Mouse (Mus musculus) yolk sac, embryonic 10.5 days (tissue): Measurements from ENCODE around the gene Dlg2.
A peak's percentile ranks its signal among the peaks of the same experiment; 100 is the strongest.
"Not testable (repeated sequence)": the region's sequence is repeated elsewhere in the genome, so short reads cannot be mapped to it uniquely, and the experiment has no call there.

Source experiments
- DNase-seq: peaks from one replicate; pipeline ENCODE4 v3.0.0-alpha.2; 2017; ENCODE audit warnings: low spot score

The Dlg2 gene

DNA sequence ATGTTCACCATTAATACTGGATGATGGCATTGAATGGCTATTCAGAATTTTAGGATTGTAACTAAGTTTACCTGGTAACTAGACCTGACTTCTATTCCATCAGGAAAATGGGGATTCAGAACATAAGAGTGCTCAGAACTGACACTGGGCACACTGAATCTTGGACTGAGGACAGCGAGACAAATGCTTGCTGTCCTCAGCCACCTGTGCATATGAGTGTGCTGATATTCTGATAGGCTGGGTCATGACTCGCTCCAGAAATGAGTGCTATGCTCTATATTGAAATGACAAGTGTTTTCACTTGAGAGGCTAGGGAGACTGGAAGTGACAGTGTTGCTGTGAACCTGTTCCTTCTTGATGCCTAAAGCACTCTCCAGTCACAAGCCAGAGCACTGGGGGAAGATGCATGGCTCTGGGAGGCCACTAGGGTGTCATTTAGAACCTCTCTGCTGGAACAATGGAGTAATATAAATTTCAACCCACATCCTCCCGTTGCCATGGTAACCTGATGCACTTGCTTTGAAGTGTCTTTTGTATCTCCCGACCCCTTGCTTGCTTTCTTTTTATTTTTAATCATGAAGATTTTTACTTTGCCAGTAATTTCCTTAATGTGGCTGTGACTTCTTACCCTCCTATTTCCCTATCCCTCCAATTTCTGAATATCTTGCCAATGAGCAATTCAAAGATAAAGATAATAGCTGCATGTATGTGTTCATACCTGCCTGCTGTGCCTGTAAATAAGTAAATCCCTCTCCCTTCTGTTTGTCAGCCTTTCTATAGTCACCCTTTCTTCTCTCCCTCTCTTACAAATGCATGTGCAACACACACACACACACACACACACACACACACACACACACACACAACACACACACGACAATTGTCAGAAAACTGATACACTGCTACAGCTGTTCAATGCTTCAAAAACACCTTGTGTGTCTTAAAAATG lies 367.1 kb downstream of the Dlg2 start:
- no peak for DNase-seq

DNA sequence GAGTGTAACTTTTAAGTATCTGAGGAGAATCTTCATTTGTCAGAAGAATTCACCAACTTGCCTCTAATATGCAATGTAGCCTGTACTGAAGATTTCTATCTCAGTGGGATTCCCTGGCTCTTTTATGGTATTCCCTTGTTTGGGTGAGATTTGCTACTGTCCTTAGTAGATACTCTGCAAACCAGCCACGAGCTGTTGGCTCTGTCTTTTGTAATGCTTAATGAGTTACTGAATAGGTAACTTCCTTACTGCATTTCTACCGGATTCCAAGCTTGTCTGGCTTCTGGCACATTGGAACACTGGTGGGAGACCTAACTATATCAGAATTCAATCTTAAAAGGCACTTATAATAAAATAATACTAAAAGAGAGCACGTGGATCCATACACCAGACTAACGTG lies 400.3 kb downstream of the Dlg2 start:
- DNase-seq = not testable (repeated sequence)

DNA sequence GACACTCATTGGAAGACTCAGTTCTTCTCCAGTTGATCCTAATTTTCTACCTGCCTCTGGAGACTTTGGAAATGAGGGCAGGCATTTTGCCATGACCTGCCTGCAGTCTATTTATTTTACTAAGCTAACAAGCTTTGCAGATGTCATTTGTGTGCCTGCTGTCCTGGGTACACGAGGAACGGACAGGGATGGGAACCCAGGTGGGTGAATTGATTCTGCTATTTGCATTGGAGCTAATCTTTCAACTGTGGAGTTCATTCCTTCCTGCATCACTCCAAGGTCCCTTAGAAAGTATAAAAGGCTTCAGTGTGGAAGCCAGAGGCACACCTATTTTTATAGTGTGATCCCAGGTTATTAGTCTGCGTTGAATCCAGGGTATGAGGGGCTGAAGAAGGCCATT lies 406.3 kb downstream of the Dlg2 start:
- no peak for DNase-seq

DNA sequence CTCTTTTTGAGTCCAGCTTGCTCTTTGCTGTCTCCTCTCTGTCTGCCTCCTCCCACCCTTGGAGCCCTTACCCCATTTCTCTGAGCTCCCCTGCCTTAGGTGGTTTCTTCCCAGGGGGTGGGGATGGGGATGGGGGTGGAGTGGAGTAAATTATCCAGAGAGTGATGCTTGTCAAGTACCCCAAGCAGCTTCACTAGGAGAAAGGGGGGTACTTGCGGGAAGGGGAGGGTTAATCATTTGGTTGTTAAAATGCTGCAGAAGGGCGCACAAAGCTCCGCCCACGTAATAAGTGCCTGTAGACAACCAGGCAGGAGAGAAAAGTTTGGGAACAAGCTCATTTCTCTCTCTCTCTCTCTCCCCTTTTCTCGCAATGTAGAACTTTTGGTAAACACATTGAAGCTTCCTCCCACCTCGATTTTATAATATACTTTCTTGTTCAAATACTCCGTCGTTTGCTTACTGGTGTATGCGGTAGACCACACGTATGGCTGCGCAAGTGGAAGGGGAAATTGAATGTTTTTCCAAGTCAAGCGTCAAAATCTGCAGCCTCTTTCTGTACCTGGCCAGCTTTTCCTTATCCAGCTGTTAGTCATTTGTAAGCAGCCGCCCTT lies 410.0 kb downstream of the Dlg2 start:
- no peak for DNase-seq

- DNase-seq = peak; percentile 1
Measured at GRCm38 (mm10) chr7:90887007-90887720, 410.7 kb downstream of the Dlg2 start.

DNA sequence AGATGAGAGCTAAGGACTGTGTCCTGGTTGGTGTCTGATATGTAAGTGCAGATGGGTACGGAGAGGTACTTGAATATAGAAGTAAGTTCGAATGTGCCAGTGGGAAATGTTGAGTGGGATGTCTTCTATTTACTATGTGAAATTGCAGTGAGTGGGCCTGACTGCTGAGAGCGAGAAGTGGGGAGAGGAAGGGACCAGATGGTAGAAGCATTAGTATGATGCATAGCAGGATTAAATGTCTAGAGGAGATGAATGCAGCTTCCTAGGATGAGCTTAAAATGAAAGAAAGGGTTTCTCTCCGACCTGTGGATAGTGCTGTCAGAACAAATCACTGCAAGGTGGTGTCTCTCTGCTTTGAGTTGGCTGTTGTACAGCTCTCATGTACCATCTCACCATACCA lies 451.0 kb downstream of the Dlg2 start:
- DNase-seq = no peak

DNA sequence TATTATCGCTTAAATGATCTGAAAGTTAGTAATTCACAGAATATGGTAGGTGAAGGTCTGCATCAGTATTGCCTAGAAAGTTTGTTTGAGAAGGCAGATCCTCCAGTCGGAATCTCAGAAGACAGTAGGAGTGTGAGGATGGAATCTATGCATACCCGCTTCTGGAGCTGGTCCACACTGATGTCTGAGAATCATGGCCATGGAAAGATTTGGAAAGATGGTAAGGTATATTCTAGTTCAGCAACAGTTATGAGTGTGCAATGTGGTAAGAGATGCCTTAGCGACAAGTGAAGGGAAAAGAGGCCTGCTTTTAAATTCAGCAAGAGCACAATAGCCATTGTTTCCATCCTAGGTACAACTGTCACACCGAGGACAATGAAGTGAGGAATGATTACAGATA lies 464.3 kb downstream of the Dlg2 start:
- no peak for DNase-seq

DNA sequence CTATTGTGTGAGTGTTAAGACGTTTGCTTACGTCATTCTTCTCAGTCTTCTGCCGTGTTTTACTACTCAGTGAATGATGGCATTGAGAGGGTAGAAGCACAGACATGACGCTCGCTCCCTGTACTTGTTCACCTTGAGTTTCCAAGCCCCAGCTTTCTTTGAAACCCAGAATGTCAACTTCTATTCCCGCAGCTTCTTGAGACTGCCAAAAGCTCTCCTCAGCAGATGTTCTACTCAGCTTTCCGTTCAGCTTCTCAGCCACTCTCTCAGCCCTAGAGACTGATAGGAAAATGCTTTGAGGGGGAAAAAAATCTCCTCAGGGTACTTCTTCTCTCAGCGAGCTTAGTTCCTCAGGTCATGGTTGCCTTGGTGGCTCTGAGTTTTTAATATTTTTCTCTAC lies 470.6 kb downstream of the Dlg2 start:
- no peak for DNase-seq

GRCm38 (mm10) chr7:90949212-90949611 lies 472.7 kb downstream of the Dlg2 start:
- DNase-seq = no peak

DNA sequence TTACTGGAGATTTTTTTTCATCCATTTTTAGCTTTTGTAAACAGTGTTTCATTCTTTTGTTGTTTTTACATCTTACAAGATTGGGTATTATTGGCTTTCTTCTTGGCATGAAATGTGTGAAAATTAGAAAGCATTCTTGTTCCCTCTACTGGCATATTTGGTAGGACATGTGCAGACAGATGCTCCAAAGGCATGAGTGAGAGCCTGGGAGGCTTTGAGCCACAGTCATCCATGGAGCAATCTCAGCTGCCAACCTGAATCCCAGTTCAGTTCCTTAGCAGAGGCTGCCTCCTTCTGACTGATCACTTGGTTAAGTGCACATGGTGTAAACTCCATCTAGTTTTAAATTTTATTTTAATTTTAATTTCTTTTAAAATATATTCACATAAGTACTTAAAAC lies 500.8 kb downstream of the Dlg2 start:
- no peak for DNase-seq

GRCm38 (mm10) chr7:90982069-90982468 lies 505.6 kb downstream of the Dlg2 start:
- DNase-seq = no peak

GRCm38 (mm10) chr7:91010655-91011054 lies 534.2 kb downstream of the Dlg2 start:
- no peak for DNase-seq

GRCm38 (mm10) chr7:91044998-91045741 lies 568.7 kb downstream of the Dlg2 start:
- DNase-seq = no peak

GRCm38 (mm10) chr7:91045742-91046098 lies 569.2 kb downstream of the Dlg2 start:
- no peak for DNase-seq

DNA sequence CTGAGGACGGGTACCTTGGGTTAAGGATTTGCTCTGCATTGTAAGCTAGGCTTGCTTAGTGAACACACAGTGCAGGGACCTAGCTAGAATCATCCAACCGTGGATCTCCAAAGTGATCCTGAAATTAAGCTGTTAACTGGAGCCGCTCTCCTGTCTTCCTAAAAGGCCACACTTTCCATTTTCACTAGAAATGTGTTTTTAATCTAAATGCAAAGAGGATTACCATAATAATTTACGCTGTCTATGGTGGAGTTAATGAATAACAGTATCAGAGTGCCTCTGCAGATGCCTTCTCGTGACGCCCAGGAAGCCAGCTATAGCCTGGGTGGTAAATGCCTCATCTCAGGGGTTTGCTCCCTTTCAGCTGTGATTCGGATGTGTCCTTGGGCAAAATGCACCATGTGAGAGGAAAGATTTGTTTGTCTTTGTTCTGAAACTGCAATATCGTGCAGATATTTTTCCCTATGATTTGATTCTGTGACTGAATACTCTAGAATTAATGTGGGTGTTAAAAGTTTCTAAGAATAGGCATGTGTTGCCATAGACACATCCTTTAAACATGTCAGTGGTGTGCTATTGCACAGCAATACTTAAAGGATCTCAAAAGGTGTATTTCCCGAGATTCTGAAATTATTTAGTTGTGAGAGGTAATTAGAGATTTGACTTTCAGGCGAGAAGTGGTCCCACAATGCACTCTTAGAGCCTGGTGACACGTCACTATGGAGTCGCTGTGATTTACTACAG lies 587.0 kb downstream of the Dlg2 start:
- DNase-seq = no peak

GRCm38 (mm10) chr7:91071751-91072707 lies 595.6 kb downstream of the Dlg2 start:
- no peak for DNase-seq

DNA sequence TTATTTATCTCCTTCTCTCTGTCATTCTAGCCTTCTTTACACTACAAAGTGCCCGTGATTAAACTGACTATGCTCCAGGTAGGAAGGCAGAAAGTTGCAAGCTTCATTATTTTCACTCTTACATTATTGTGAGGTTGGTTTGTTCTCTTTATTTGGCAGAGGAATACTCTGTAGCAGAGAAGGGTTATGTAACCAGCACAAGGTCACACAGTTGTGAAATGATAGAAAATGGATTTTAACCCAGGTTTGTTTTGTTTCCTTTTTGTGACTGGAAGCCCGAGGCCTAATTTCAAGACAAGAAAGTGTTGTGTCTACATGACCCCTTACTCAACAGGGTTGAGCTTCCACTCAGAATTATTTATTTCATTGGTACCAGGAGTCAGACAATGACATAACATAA lies 609.6 kb downstream of the Dlg2 start:
- DNase-seq = no peak

DNA sequence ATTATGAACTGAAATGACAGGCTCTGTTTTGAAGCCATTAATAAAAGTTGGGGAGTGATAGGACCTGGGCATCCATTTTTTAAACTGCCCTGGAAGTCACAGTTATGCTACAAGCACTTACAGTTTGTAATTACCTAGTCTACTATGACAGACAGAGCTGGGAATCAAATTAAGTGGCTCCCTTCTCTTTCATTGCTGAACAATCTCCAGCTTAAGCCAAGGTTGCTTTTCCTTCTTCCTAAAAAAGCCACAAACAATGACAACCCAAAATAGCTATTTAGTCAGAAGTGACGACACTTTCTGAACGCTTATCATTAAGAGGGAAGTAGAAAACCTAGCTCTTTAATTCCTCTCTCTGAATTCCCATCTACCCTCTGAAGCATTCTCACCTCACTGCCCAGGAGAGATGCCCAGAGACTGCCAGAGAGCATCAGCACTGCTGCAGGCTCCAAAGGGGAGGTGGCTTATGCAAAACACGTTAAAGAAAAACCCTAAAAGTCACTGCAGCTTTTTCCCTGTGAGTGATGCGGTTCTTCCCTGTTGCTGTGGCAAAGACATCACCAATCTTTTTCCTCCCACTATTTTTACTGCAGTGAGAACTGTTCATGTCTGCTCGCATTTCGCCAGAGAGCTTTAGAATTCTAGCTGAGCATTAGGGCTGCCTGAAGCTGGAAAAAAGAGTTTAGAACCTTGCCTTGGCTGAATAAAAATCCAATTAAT lies 612.9 kb downstream of the Dlg2 start:
- DNase-seq = no peak

DNA sequence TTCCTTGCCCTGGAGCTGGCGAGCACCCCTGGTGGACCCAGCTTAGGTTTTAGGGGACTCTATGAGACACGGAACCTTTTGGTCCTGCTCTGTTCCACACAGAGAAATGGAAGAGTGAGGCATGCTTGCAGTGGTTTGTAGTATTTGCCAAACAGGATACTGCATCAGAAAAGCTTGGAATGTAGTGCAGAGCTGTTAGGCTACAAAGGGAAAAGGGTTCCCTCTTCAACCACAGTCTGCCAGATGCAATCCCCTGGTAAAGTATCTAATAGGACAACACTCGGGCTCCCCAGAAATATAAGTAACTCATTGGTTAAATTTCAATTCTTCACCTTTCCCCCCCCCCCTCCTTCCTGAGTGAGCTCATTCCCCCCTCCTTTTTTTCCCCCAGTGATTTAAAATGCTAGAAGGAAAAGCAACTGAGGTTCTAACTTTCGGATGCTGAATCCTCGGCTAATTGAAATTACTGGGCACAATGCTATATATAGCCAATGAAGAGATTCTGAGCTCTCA lies 613.9 kb downstream of the Dlg2 start:
- no peak for DNase-seq
